Mouse (Mus musculus) bone marrow macrophage, adult 2 months (primary cell): ENCODE data around the gene Pik3r5.

Source experiments
- CTCF ChIP-seq: IDR thresholded peaks from 2 replicates; pipeline ENCODE4 v1.5.1; 2012; ENCODE audit warnings: low read depth, mild to moderate bottlenecking, low read length, moderate library complexity
- POLR2A ChIP-seq: IDR thresholded peaks from 2 replicates; pipeline ENCODE4 v1.6.1; 2012; ENCODE audit warnings: mild to moderate bottlenecking, low read depth, low read length, borderline replicate concordance

- TF ChIP-seq CTCF (no peak), POLR2A (no peak)
These were observed 100.9 kb downstream of the Pik3r5 start for GRCm38 (mm10) chr11:68532773-68533172.
